Mouse (Mus musculus): ENCODE results near the gene Ppargc1a.

The Ppargc1a gene

DNA sequence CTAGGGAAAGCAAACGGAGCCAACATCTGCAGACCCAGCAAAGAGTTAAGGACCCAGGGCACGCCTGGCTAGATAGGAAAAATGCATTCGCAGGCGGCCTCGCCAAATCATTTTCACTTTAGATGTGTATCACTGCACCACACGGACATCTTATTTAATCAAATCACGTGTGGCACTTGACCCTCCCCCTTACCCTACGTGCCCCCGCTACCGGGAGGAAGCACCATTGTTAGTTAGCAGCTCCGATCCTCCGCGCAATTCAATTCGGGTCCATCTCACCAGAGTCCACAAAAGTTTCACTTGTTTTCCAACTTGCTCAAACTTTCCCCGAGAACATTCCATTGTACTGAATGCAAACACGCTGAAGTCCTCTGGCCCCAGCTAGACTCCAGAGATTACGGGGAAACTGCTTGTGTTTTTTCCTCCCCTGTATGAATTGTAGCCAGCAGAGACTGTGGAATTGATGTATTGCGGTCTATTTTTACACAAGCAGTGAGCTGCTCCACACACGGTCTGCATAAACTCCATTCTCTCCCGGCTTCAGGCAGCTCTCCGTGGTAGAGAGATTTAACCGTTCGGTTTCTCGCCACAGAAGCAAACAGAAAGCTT is 14.9 kb downstream of the Ppargc1a start:
- peak; percentile 39 for DNase-seq (ENCODE audit: low read depth, low spot score)

- DNase-seq (ENCODE audit: low read depth, low spot score), result no peak
These were observed 15.6 kb downstream of the Ppargc1a start for GRCm38 (mm10) chr5:51551852-51552482.

- no peak for DNase-seq (ENCODE audit: low read depth, low spot score)
These were observed 20.0 kb downstream of the Ppargc1a start for GRCm38 (mm10) chr5:51547442-51548035.

DNA sequence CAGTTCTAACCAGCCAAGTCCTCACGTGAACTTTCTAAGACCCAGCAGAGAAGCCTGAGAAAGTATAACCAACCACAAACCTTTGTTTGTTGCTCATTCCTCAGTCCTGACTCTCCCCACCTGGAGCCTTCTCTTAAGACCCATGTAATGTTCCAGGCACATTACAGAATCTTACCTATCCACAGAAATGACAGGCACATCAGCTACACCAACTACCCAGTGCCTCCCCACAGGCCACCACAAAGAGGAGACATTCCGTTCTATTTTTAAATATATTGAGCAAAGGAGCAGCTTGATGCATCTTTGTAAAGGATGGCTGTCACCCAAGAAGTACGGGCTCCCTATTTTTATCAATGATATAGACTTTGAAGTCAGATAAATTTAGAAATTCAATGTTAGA is 20.7 kb downstream of the Ppargc1a start:
- DNase-seq (ENCODE audit: low read depth, low spot score), result no peak

GRCm38 (mm10) chr5:51545133-51546049 is 22.1 kb downstream of the Ppargc1a start:
- DNase-seq (ENCODE audit: low read depth, low spot score), result no peak

DNA sequence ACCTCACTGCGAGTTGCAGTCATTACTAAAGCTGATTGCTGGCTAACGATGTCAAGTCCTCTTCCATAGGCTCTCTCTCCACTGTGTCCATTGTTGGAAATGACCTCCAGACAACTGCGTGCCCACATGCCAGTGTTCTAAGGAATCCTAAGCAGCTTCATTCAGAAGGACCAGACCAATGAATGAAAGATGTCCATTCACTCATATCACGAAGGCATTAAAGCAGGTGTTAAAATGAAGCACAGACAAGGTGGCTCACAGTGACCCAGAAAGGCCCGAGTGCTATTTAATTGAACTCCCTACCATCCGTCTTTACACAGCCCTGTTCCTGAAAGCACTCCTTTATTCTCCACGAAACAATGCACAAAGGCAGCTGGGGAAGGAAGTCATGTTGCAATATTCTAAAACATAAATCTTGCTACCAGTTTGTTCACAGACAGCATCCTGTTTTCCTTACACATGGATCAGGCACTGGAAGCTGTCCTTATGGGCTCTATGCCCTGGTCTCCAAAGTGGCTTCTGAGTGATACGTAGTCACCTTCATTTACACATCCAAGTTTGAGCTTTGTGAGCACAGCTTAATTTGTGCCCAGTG is 23.3 kb downstream of the Ppargc1a start:
- no peak for DNase-seq (ENCODE audit: low read depth, low spot score)

- no peak for DNase-seq (ENCODE audit: low read depth, low spot score)
These were observed 26.0 kb downstream of the Ppargc1a start for GRCm38 (mm10) chr5:51541557-51541956.

- DNase-seq (ENCODE audit: low read depth, low spot score), result no peak
These were observed 26.7 kb downstream of the Ppargc1a start for GRCm38 (mm10) chr5:51540816-51541215.

GRCm38 (mm10) chr5:51539563-51539962 is 28.0 kb downstream of the Ppargc1a start:
- DNase-seq (ENCODE audit: low read depth, low spot score), result no peak

DNA sequence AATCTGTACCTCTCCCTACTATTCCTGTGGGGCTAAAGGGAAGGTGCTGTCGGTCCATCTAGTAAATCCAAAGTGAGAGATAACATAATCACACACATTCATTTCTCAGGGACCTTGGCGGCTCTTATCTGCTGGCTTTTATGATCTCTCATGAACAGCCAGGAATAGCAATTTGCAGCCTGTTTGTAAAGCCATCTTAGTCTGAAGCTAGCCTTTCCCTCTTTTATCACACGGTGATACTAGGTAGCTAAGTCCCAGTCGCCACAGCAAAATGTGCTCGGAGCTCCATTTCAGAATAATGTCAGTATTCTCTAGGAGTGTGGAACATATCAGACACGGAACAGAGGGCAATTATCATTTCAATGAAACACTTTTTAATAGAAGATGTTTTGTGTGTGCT is 29.2 kb downstream of the Ppargc1a start:
- DNase-seq (ENCODE audit: low read depth, low spot score), result no peak

DNA sequence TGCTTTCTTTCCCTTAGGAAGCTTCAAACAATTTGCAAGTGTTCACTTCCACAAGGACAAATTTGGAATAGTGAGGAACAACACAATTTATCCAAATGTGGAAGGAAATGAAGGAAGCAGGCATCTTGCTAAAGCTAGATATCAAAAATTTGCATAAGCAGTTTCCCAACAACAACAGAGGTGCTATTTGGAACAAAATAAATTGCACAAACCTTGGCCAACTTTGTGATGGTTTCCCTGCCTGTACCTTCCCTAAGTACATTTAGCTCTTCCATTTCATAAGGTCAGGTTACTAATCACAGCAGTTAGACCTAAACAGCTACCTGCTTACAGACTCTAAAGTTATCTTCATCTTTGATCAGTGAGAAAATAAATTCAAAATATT is 29.9 kb downstream of the Ppargc1a start:
- DNase-seq (ENCODE audit: low read depth, low spot score), result no peak

DNA sequence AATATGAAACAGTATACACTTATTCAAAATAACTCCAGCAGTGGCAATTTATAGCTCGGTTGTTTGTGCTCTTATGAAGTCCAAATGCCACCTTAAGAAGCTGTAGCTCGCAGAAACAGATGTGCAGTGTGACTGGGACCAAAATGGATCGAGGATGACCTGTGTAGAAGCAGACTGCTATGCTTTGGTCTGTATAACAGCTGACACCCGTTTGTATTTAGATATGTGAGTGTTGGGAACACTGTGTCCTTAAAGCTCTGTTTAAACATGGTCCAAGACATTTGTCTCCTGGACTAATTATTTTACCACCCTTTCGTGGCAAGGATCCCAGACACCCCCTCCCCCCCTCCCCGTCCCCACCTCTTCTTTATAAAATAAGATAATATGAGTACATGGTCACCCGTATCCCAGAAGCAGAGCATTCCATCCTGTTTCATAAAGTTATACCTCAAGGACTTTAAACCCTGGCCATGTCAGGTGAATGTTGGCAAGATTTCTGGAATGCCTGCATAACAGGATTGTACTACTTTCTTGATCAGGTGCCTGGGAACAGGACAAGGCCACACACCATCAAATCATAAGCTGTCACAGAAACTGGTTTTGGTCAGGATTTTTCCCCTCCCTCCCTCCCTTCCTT is 30.4 kb downstream of the Ppargc1a start:
- no peak for DNase-seq (ENCODE audit: low read depth, low spot score)

DNA sequence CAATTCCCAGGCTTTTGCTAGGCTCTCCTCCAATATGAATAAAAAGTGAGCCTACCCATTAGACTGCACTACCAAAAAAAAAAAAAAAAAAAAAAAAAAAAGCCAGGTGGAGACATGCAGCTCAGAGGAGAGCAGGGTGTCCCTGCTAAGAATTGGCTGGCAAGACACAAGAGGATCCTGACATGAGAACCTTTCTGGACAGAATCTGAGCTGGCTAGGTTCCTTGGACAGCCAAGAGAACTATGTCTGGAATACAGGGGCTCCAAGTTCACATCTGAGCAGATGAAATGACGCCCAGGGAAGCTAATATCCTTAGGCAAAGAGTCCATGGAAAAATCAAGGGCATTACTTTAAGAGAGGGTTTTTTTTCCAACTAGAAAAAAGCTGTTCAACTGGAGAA is 33.1 kb downstream of the Ppargc1a start:
- DNase-seq (ENCODE audit: low read depth, low spot score), result no peak

GRCm38 (mm10) chr5:51531286-51531685 is 36.2 kb downstream of the Ppargc1a start:
- DNase-seq (ENCODE audit: low read depth, low spot score), result no peak

- DNase-seq (ENCODE audit: low read depth, low spot score), result no peak
These were observed 38.1 kb downstream of the Ppargc1a start for GRCm38 (mm10) chr5:51529444-51529843.

DNA sequence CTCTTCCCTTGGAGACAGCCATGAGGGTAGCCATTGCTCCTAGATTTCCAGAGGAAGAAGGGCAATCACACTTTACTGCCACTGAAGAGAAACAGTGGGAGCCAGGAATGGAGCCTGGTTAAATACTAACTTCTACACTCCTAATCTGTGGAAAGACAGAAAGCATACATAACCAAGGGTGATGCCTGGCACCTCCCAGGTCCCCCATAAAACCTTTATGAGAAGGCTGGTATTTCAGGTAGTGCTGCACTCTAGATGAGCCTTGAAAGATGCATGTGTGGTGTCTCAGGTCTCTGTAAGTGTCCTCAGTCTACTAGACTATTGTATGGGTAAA is 39.4 kb downstream of the Ppargc1a start:
- no peak for DNase-seq (ENCODE audit: low read depth, low spot score)

GRCm38 (mm10) chr5:51527498-51528164 is 39.9 kb downstream of the Ppargc1a start:
- no peak for DNase-seq (ENCODE audit: low read depth, low spot score)

DNA sequence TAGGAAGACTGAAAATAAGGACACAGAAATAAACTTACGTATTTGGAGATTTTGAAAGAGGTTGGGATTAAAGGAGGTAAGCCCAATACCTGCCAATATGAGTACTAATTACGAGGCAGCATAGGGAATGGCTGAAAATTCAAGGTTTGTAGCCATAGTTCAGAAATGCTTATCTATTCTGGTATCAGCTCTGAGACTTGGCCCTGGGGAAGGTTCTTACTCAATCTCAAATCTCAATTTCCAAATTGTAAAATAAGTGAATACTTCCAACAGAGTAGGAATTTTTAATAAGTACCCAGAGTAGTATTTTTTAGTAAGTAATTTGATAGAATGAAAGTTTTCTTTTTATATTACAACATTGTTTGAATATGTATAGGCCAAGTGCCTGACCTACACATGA is 41.7 kb downstream of the Ppargc1a start:
- no peak for DNase-seq (ENCODE audit: low read depth, low spot score)

DNA sequence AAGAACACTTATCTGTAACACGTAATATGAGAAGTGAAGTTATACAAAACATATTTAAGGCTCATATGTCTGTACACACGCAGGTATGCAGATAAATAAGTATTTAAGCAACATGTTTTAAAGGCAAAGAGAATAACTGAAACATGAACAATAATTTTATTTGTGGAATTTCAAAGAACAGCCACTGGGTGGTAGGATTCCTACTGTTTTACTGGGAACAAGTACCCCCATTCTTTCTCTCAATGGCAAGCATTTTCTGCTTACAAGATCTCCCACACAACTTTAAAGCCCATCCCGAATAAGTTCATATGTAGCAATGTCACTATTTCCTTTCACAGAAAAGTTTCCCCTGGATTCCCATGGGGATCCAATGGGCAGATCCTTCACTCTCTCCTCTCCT is 46.7 kb downstream of the Ppargc1a start:
- DNase-seq (ENCODE audit: low read depth, low spot score), result no peak

DNA sequence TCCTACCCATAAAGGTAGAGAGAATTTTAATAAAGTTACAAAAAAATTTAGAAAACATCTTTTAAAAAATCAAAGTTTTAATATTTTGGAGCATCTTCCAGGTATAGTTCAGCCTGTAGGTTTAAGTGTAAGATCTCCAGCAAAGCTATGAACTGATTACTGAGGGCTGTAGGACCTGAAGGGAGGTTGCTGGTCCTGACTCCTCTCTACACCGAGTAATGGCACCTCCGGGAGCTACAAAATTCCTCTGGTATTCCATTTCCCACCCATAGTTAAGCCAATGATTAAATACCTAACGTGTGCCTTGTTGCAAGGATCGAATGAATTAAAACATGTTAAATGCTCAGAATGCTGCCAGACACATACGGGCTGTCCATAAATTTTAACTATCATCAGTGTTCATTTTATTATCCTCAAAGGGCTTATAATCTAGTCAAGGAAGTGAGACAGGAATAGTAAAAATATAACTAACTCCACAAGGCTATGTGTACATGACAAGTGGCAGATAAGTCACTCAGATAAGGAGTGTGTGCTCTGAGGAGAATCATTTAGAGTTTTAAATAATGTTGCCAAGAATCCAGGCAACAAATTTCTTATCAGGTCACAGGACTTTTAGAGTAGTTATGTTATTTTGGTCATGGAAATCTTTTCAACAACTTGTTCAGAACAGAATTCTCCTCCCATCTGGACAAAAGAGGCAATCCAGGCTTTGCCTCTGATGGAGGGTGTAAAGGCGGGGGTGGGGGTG is 49.9 kb downstream of the Ppargc1a start:
- DNase-seq (ENCODE audit: low read depth, low spot score), result no peak

Measured in brain, embryonic 18.5 days (tissue).